Mouse (Mus musculus) intestine, postnatal 0 days (tissue): Measurements from ENCODE around the gene Tmco3. TPM values are rescaled to one million over a fixed set of nuclear protein-coding genes. Genes with fewer than 3 reads are reported as not detected.
A peak's percentile ranks its signal among the peaks of the same experiment; 100 is the strongest.

ENCODE experiments used
- ATAC-seq: fragments of 200-750 bp; cut with Nextera tagmentation; 2 replicates; pipeline ENCODE4 v1.8.0; 2017; ENCODE audit warnings: mild to moderate bottlenecking, moderate TSS enrichment, moderate library complexity
- H3K27ac ChIP-seq: fragments of 300-500 bp; sonication (generic); 2 replicates; pipeline ENCODE4 v1.5.1; 2014; ENCODE audit warnings: mild to moderate bottlenecking, low read depth, low read length, moderate library complexity
- H3K27me3 ChIP-seq: fragments of 300-500 bp; sonication (generic); replicated peaks from 2 replicates; pipeline ENCODE4 v1.6.1; 2014; ENCODE audit warnings: low read length, mixed read lengths; ENCODE audit not compliant: control insufficient read depth, insufficient read depth
- H3K36me3 ChIP-seq: fragments of 300-500 bp; sonication (generic); 2 replicates; pipeline ENCODE4 v1.6.1; 2014; ENCODE audit warnings: mild to moderate bottlenecking, moderate library complexity; ENCODE audit not compliant: control insufficient read depth, insufficient read depth
- H3K4me1 ChIP-seq: fragments of 300-500 bp; sonication (generic); replicated peaks from 2 replicates; pipeline ENCODE4 v1.6.1; 2014; ENCODE audit warnings: antibody characterized with exemption, low read length, mixed read lengths; ENCODE audit not compliant: control insufficient read depth, insufficient read depth
- H3K4me2 ChIP-seq: fragments of 300-500 bp; sonication (generic); replicated peaks from 2 replicates; pipeline ENCODE4 v1.6.1; 2014; ENCODE audit warnings: low read depth, mild to moderate bottlenecking, moderate library complexity
- H3K4me3 ChIP-seq: fragments of 300-500 bp; sonication (generic); 2 replicates; pipeline ENCODE4 v1.5.1; 2014; ENCODE audit warnings: low read depth, low read length
- H3K9ac ChIP-seq: fragments of 300-500 bp; sonication (generic); 2 replicates; pipeline ENCODE4 v1.6.1; 2014; ENCODE audit warnings: mild to moderate bottlenecking, low read depth, low read length
- H3K9me3 ChIP-seq: fragments of 300-500 bp; sonication (generic); 2 replicates; pipeline ENCODE4 v1.6.1; 2016; ENCODE audit warnings: mixed run types; ENCODE audit not compliant: control insufficient read depth
- CTCF ChIP-seq: sonication (generic); IDR thresholded peaks from 2 replicates; pipeline ENCODE4 v1.5.1; 2016; ENCODE audit warnings: low read depth, mild to moderate bottlenecking, control low read depth, antibody characterized with exemption, moderate library complexity
- WGBS: fragments of 180-500 bp; shearing (Covaris S2); extraction: QIAGEN DNeasy Blood & Tissue Kit; methylation state at CpG from one replicate; pipeline ENCODE4 v1.1.7; 2014; 5-methylcytosine and 5-hydroxymethylcytosine counted together
- polyA plus RNA-seq: library from polyadenylated mRNA; unstranded; fragments of >200 nt; fragmentation: Nextera tagmentation; extraction: Ambion mirVana; gene quantifications from 2 replicates; pipeline ENCODE4 v1.2.1, GENCODE M21; 2015

Gene Tmco3
- polyA plus RNA-seq, 1 experiment from 2014 or later, result 18.5 TPM

DNA sequence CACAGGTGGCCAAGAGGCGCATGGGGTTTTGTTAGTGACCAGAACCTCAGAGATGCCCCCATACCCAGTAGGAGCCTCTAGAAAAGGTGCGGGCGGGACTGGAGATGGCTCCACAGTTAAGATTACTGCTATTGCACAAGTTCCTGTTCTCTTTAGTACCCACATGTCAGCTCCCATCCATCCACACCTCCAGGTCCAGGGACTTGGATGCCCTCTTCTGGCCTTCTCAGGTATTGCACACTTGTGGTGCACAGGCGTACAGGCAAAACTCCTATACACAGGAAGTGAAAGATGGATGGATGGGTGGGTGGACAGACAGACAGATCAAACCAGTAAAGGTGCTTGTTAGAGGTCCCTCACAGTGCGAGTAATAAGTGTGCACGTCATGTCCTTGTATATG, 73.9 kb downstream of the Tmco3 start:
- H3K36me3 ChIP-seq, result peaks cover 91% of the 10 kb centered on the region
- H3K4me2 ChIP-seq, result no peak overlapping the region
- no peak overlapping the region for H3K4me3 ChIP-seq
- ATAC-seq, result no peak
- H3K9ac ChIP-seq, result no peak overlapping the region
- H3K27ac ChIP-seq, result no peak overlapping the region
- no peaks in the 10 kb centered on the region for H3K4me1 ChIP-seq
- no peaks in the 10 kb centered on the region for H3K9me3 ChIP-seq
- 93% methylated on average over 6 of the region's 6 CpGs for WGBS
- H3K27me3 ChIP-seq, result no peaks in the 10 kb centered on the region
- TF ChIP-seq CTCF, result peak; percentile 54

Other genes with a start within 250 kb of the Tmco3 start
- 15.9 and 19.5 TPM in 2 replicates for gene Proz, start 227.3 kb upstream of the Tmco3 start, polyA plus RNA-seq
- gene Pcid2, start 182.7 kb upstream of the Tmco3 start, polyA plus RNA-seq, result 9.6 TPM in 2 replicates
- gene Cul4a, start 182.6 kb upstream of the Tmco3 start, polyA plus RNA-seq, result 44.9 and 49.7 TPM in 2 replicates
- 847 and 854 TPM in 2 replicates for gene Lamp1, start 129.0 kb upstream of the Tmco3 start, polyA plus RNA-seq
- 110 and 113 TPM in 2 replicates for gene Grtp1, start 87.6 kb upstream of the Tmco3 start, polyA plus RNA-seq
- gene Adprhl1, start 34.0 kb upstream of the Tmco3 start, polyA plus RNA-seq, result 0.48 TPM in 1 of 2 replicates, not detected in the other
- gene Dcun1d2, start 59 bp upstream of the Tmco3 start, polyA plus RNA-seq, result 7.3 and 7.9 TPM in 2 replicates
- 50.3 and 51.2 TPM in 2 replicates for gene Tfdp1, start 50.6 kb downstream of the Tmco3 start, polyA plus RNA-seq
- gene Atp4b, start 108.6 kb downstream of the Tmco3 start, polyA plus RNA-seq, result not detected in 2 replicates
- not detected in 2 replicates for gene Grk1, start 116.9 kb downstream of the Tmco3 start, polyA plus RNA-seq
- gene Tmem255b, start 147.0 kb downstream of the Tmco3 start, polyA plus RNA-seq, result 5.8 and 6.1 TPM in 2 replicates
- gene Gas6, start 206.3 kb downstream of the Tmco3 start, polyA plus RNA-seq, result 75.6 and 77.3 TPM in 2 replicates